Mouse (Mus musculus) lung, embryonic 14.5 days (tissue): ENCODE measurements around the gene Esr1. TPM values are rescaled to one million over a fixed set of nuclear protein-coding genes. Genes with fewer than 3 reads are reported as not detected.

Source experiments
- ATAC-seq: fragments of 200-750 bp; cut with Nextera tagmentation; 2 replicates; pipeline ENCODE4 v1.8.0; 2017; ENCODE audit warnings: mild to moderate bottlenecking, moderate TSS enrichment, moderate library complexity; ENCODE audit not compliant: insufficient read depth
- DNase-seq: peaks from one replicate; pipeline ENCODE4 v3.0.0-alpha.2; 2015
- H3K27ac ChIP-seq: fragments of 300-500 bp; sonication (generic); 2 replicates; pipeline ENCODE4 v1.5.1; 2014; ENCODE audit warnings: low read depth, mild to moderate bottlenecking, moderate library complexity
- H3K27me3 ChIP-seq: fragments of 300-500 bp; sonication (generic); 2 replicates; pipeline ENCODE4 v1.6.1; 2014; ENCODE audit warnings: low read length, control low read depth; ENCODE audit not compliant: insufficient read depth
- H3K36me3 ChIP-seq: fragments of 300-500 bp; sonication (generic); 2 replicates; pipeline ENCODE4 v1.6.1; 2014; ENCODE audit warnings: control low read depth; ENCODE audit not compliant: insufficient read depth
- H3K4me1 ChIP-seq: fragments of 300-500 bp; sonication (generic); 2 replicates; pipeline ENCODE4 v1.6.1; 2014; ENCODE audit warnings: antibody characterized with exemption, control low read depth; ENCODE audit not compliant: insufficient read depth
- H3K4me2 ChIP-seq: fragments of 300-500 bp; sonication (generic); 2 replicates; pipeline ENCODE4 v1.6.1; 2014; ENCODE audit warnings: mild to moderate bottlenecking
- H3K4me3 ChIP-seq: fragments of 300-500 bp; sonication (generic); 2 replicates; pipeline ENCODE4 v1.5.1; 2014; ENCODE audit warnings: low read depth, low read length
- H3K9ac ChIP-seq: fragments of 300-500 bp; sonication (generic); 2 replicates; pipeline ENCODE4 v1.6.1; 2014
- H3K9me3 ChIP-seq: fragments of 300-500 bp; sonication (generic); 2 replicates; pipeline ENCODE4 v1.6.1; 2016; ENCODE audit warnings: low read depth, low read length, control low read depth
- CTCF ChIP-seq: IDR thresholded peaks from 2 replicates; pipeline ENCODE4 v1.5.1; 2016; ENCODE audit warnings: antibody characterized with exemption, low read depth
- whole genome bisulfite sequencing: fragments of 180-500 bp; shearing (Covaris S2); extraction: QIAGEN DNeasy Blood & Tissue Kit; methylation state at CpG from one replicate; pipeline ENCODE4 v1.1.7; 2014; 5-methylcytosine and 5-hydroxymethylcytosine counted together
- polyA plus RNA-seq: library from polyadenylated mRNA; unstranded; fragments of >200 nt; fragmentation: Nextera tagmentation; extraction: Ambion mirVana; gene quantifications from 2 replicates; pipeline ENCODE4 v1.2.1, GENCODE M21; 2014

The Esr1 gene
- polyA plus RNA-seq, 1 experiment from 2014 or later = 0.05 TPM

- no peaks in the 10 kb centered on the region for H3K9me3 ChIP-seq
- H3K4me2 ChIP-seq = no peak overlapping the region
- H3K4me1 ChIP-seq = no peaks in the 10 kb centered on the region
- DNase-seq = peak; percentile 12
- peaks cover 5% of the 10 kb centered on the region; the same call in 1 of the 2 replicates for H3K36me3 ChIP-seq
- WGBS = 51% methylated on average over 8 of the region's 8 CpGs
- H3K4me3 ChIP-seq = no peak overlapping the region
- no peaks in the 10 kb centered on the region for H3K27me3 ChIP-seq
- no peak overlapping the region for H3K9ac ChIP-seq
- no peak for TF ChIP-seq CTCF
- peak; percentile 52; the same call in 1 of the 2 replicates for ATAC-seq
- H3K27ac ChIP-seq = no peak overlapping the region
These were observed 429.9 kb downstream of the Esr1 start for GRCm38 (mm10) chr10:5041254-5041653.

GRCm38 (mm10) chr10:5044481-5044880 is 433.1 kb downstream of the Esr1 start:
- Histone ChIP-seq H3K36me3 (peaks cover 7% of the 10 kb centered on the region; the same call in 1 of the 2 replicates), H3K4me3 (no peak overlapping the region), H3K27ac (no peak overlapping the region), H3K27me3 (no peaks in the 10 kb centered on the region), H3K9me3 (no peaks in the 10 kb centered on the region), H3K4me1 (no peaks in the 10 kb centered on the region), H3K9ac (no peak overlapping the region), H3K4me2 (no peak overlapping the region)
- DNase-seq (no peak), ATAC-seq (no peak)
- no peak for TF ChIP-seq CTCF
- WGBS = 88% methylated on average over 8 of the region's 8 CpGs

DNA sequence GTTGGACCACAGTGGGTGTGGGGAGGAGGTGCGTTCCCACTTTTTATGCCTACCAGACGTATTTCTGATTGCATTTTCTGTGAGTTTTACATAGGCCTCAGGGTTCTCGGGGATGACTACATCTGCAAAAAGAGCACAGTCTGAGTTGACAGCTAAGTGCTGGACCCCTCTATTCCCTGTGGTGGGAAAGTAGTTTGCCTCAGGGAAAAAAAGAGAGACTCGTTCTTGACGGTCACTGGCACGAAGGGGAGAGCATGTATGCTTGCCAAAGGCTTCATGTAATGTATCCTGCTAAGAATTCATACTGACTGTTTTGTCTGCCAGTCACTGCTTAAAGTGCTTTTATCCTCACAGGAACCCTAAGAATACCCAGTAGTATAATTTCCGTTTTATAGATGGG is 433.8 kb downstream of the Esr1 start:
- Histone ChIP-seq H3K27me3 (no peaks in the 10 kb centered on the region), H3K27ac (no peak overlapping the region), H3K36me3 (peaks cover 7% of the 10 kb centered on the region; the same call in 1 of the 2 replicates), H3K9ac (no peak overlapping the region), H3K4me1 (no peaks in the 10 kb centered on the region), H3K4me3 (no peak overlapping the region), H3K4me2 (no peak overlapping the region), H3K9me3 (no peaks in the 10 kb centered on the region)
- no peak for TF ChIP-seq CTCF
- no peak for DNase-seq
- 82% methylated on average over 7 of the region's 7 CpGs for WGBS
- ATAC-seq = no peak

GRCm38 (mm10) chr10:5045671-5046070 is 434.3 kb downstream of the Esr1 start:
- WGBS = 88% methylated on average over 5 of the region's 5 CpGs
- peaks cover 4% of the 10 kb centered on the region; the same call in 1 of the 2 replicates for H3K36me3 ChIP-seq
- TF ChIP-seq CTCF = no peak
- H3K4me3 ChIP-seq = no peak overlapping the region
- no peaks in the 10 kb centered on the region for H3K9me3 ChIP-seq
- H3K4me2 ChIP-seq = no peak overlapping the region
- no peaks in the 10 kb centered on the region for H3K4me1 ChIP-seq
- ATAC-seq (no peak), DNase-seq (no peak)
- no peaks in the 10 kb centered on the region for H3K27me3 ChIP-seq
- H3K9ac ChIP-seq = no peak overlapping the region
- H3K27ac ChIP-seq = no peak overlapping the region

Other genes starting within 250 kb of the Esr1 start
- gene Zbtb2, start 223.5 kb upstream of the Esr1 start, polyA plus RNA-seq = 17.3 and 18.1 TPM in 2 replicates
- gene Rmnd1, start 179.2 kb upstream of the Esr1 start, polyA plus RNA-seq = 46.0 and 46.3 TPM in 2 replicates
- gene Armt1, start 179.1 kb upstream of the Esr1 start, polyA plus RNA-seq = 20.7 and 21.1 TPM in 2 replicates
- 0.12 TPM in 2 replicates for gene Ccdc170, start 129.1 kb upstream of the Esr1 start, polyA plus RNA-seq